Mouse (Mus musculus) lung, postnatal 0 days (tissue): Measurements from ENCODE around the gene S1pr3. TPM values are rescaled to one million over a fixed set of nuclear protein-coding genes. Genes with fewer than 3 reads are reported as not detected.

ENCODE experiments used
- ATAC-seq: fragments of 200-750 bp; cut with Nextera tagmentation; 2 replicates; pipeline ENCODE4 v1.8.0; 2017; ENCODE audit warnings: moderate library complexity
- DNase-seq: peaks from one replicate; pipeline ENCODE4 v3.0.0-alpha.2; 2016; ENCODE audit warnings: low spot score
- H3K27ac ChIP-seq: fragments of 300-500 bp; sonication (generic); 2 replicates; pipeline ENCODE4 v1.5.1; 2014; ENCODE audit warnings: antibody characterized with exemption, mild to moderate bottlenecking, low read length, mixed read lengths
- H3K27me3 ChIP-seq: fragments of 300-500 bp; sonication (generic); replicated peaks from 2 replicates; pipeline ENCODE4 v1.6.1; 2014; ENCODE audit warnings: low read length, mixed read lengths; ENCODE audit not compliant: insufficient read depth
- H3K36me3 ChIP-seq: fragments of 300-500 bp; sonication (generic); 2 replicates; pipeline ENCODE4 v1.6.1; 2014; ENCODE audit warnings: low read length, mixed read lengths; ENCODE audit not compliant: insufficient read depth
- H3K4me1 ChIP-seq: fragments of 300-500 bp; sonication (generic); 2 replicates; pipeline ENCODE4 v1.6.1; 2014; ENCODE audit warnings: antibody characterized with exemption, low read depth, low read length, mixed read lengths; ENCODE audit not compliant: insufficient read depth
- H3K4me2 ChIP-seq: fragments of 300-500 bp; sonication (generic); replicated peaks from 2 replicates; pipeline ENCODE4 v1.6.1; 2014; ENCODE audit warnings: low read depth, mild to moderate bottlenecking, low read length, moderate library complexity, mixed read lengths
- H3K4me3 ChIP-seq: fragments of 300-500 bp; sonication (generic); 2 replicates; pipeline ENCODE4 v1.5.1; 2014; ENCODE audit warnings: low read depth, low read length
- H3K9ac ChIP-seq: fragments of 300-500 bp; sonication (generic); replicated peaks from 2 replicates; pipeline ENCODE4 v1.6.1; 2014; ENCODE audit warnings: low read depth, mild to moderate bottlenecking
- H3K9me3 ChIP-seq: fragments of 300-500 bp; sonication (generic); 2 replicates; pipeline ENCODE4 v1.6.1; 2016; ENCODE audit warnings: low read length, mixed read lengths
- CTCF ChIP-seq: IDR thresholded peaks from 2 replicates; pipeline ENCODE4 v1.5.1; 2016; ENCODE audit warnings: antibody characterized with exemption, mild to moderate bottlenecking
- EP300 ChIP-seq: IDR thresholded peaks from 2 replicates; pipeline ENCODE4 v1.6.1; 2016; ENCODE audit warnings: antibody characterized with exemption, mild to moderate bottlenecking, control low read depth
- WGBS: fragments of 180-500 bp; shearing (Covaris S2); extraction: QIAGEN DNeasy Blood & Tissue Kit; methylation state at CpG from one replicate; pipeline ENCODE4 v1.1.7; 2014; 5-methylcytosine and 5-hydroxymethylcytosine counted together
- polyA plus RNA-seq: library from polyadenylated mRNA; unstranded; fragments of >200 nt; fragmentation: Nextera tagmentation; extraction: Ambion mirVana; gene quantifications from 2 replicates; pipeline ENCODE4 v1.2.1, GENCODE M21; 2015

S1pr3 gene
- polyA plus RNA-seq, 1 experiment from 2014 or later = 44.5 TPM

- Histone ChIP-seq H3K27ac (no peak overlapping the region), H3K36me3 (no peaks in the 10 kb centered on the region), H3K4me1 (no peaks in the 10 kb centered on the region; the same call in 1 of the 2 replicates), H3K9me3 (no peaks in the 10 kb centered on the region), H3K4me3 (no peak overlapping the region), H3K4me2 (no peak overlapping the region), H3K27me3 (no peaks in the 10 kb centered on the region), H3K9ac (no peak overlapping the region)
- no peak for TF ChIP-seq EP300
- TF ChIP-seq CTCF = no peak
- ATAC-seq = no peak
- 75% methylated on average over 4 of the region's 4 CpGs for WGBS
- no peak for DNase-seq
Observed at GRCm38 (mm10) chr13:51464294-51464693, 55.9 kb downstream of the S1pr3 start.

GRCm38 (mm10) chr13:51466117-51466841, 57.8 kb downstream of the S1pr3 start:
- no peak for TF ChIP-seq EP300
- no peak for TF ChIP-seq CTCF
- no peak overlapping the region for H3K4me3 ChIP-seq
- H3K27me3 ChIP-seq = no peaks in the 10 kb centered on the region
- DNase-seq (no peak), ATAC-seq (no peak)
- H3K36me3 ChIP-seq = no peaks in the 10 kb centered on the region
- no peaks in the 10 kb centered on the region; the same call in 1 of the 2 replicates for H3K4me1 ChIP-seq
- 74% methylated on average over 14 of the region's 14 CpGs for WGBS
- no peak overlapping the region for H3K4me2 ChIP-seq
- no peaks in the 10 kb centered on the region for H3K9me3 ChIP-seq
- no peak overlapping the region for H3K9ac ChIP-seq
- H3K27ac ChIP-seq = no peak overlapping the region

- peak; percentile 4 for DNase-seq
- WGBS = 56% methylated on average over 17 of the region's 17 CpGs
- no peaks in the 10 kb centered on the region for H3K9me3 ChIP-seq
- H3K27me3 ChIP-seq = no peaks in the 10 kb centered on the region
- ATAC-seq = no peak
- H3K9ac ChIP-seq = no peak overlapping the region
- H3K4me2 ChIP-seq = no peak overlapping the region; the same call in 1 of the 2 replicates
- no peaks in the 10 kb centered on the region for H3K36me3 ChIP-seq
- TF ChIP-seq CTCF = no peak
- TF ChIP-seq EP300 = no peak
- no peaks in the 10 kb centered on the region; the same call in 1 of the 2 replicates for H3K4me1 ChIP-seq
- H3K27ac ChIP-seq = no peak overlapping the region
- no peak overlapping the region; the same call in 1 of the 2 replicates for H3K4me3 ChIP-seq
Observed at GRCm38 (mm10) chr13:51468697-51469250, 60.3 kb downstream of the S1pr3 start.

Other genes with a start within 250 kb of the S1pr3 start
- 1.0 and 1.3 TPM in 2 replicates for gene Nxnl2, start 237.6 kb upstream of the S1pr3 start, polyA plus RNA-seq
- 0.10 and 0.12 TPM in 2 replicates for gene Shc3, start 160.8 kb downstream of the S1pr3 start, polyA plus RNA-seq
- gene Cks2, start 236.6 kb downstream of the S1pr3 start, polyA plus RNA-seq = 34.2 and 41.6 TPM in 2 replicates
- 27.2 and 28.9 TPM in 2 replicates for gene Secisbp2, start 243.1 kb downstream of the S1pr3 start, polyA plus RNA-seq